Mouse (Mus musculus): Measurements from ENCODE around the gene Gm20696. TPM values are rescaled to one million over a fixed set of nuclear protein-coding genes. Genes with fewer than 3 reads are reported as not detected.

The Gm20696 gene
- total RNA-seq, 2 experiments from 2014 or later: 2.9 to 5.0 TPM

DNA sequence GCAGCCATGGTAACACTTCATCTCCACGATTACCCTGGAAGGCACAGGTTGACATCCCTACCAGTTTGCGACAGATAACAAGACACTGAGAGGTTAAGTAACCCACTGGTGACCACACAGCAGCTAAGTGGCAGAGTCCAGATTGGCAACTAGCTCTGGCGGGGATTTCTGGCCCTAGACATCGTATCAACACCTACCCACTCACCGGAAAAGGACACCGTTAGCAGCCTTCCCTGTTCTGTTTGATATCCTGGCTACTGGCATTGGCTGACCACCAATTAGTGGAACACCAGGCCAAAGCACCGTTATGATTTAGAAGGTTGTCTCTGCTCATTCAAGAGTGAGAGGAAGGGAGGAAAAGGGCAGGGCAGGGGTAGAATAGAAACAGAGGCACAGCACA lies 456.4 kb downstream of the Gm20696 start:
- ATAC-seq (replicated peaks; ENCODE audit: low FRiP score, poor library complexity, severe bottlenecking): no peak

Other genes with a start within 250 kb of the Gm20696 start
- gene Foxp1, start 144.1 kb downstream of the Gm20696 start, total RNA-seq (2015; ENCODE audit: low replicate concordance): 34.4 and 43.6 TPM in 2 replicates
- gene Foxp1, start 144.1 kb downstream of the Gm20696 start, total RNA-seq (2017; ENCODE audit: low replicate concordance): 14.7 and 40.8 TPM in 2 replicates
- 8.8 and 11.5 TPM in 2 replicates for gene Eif4e3, start within 50 bp of the Gm20696 start, total RNA-seq (2015; ENCODE audit: low replicate concordance)
- gene Eif4e3, start within 50 bp of the Gm20696 start, total RNA-seq (2017; ENCODE audit: low replicate concordance): 2.7 and 5.3 TPM in 2 replicates
- gene Gpr27, start 25.9 kb upstream of the Gm20696 start, total RNA-seq (2015; ENCODE audit: low replicate concordance): 0.72 TPM in 1 of 2 replicates, not detected in the other
- gene Gpr27, start 25.9 kb upstream of the Gm20696 start, total RNA-seq (2017; ENCODE audit: low replicate concordance): 1.8 TPM in 1 of 2 replicates, not detected in the other
- not detected in 2 replicates for gene Prok2, start 59.6 kb upstream of the Gm20696 start, total RNA-seq (2015; ENCODE audit: low replicate concordance)
- not detected in 2 replicates for gene Prok2, start 59.6 kb upstream of the Gm20696 start, total RNA-seq (2017; ENCODE audit: low replicate concordance)

Measured in erythroid progenitor cell, adult 5-6 weeks (primary cell).